Mouse (Mus musculus) cortical plate, adult 2 months (tissue): ENCODE results near the gene Gm42688.

Experiments
- CTCF ChIP-seq: fragments of 200-500 bp; IDR thresholded peaks from 2 replicates; pipeline ENCODE4 v1.5.1; 2011; ENCODE audit warnings: mild to moderate bottlenecking, control low read depth, low read length; ENCODE audit not compliant: insufficient read depth; ENCODE audit errors: extremely low read depth
- POLR2A ChIP-seq: fragments of 200-500 bp; IDR thresholded peaks from 2 replicates; pipeline ENCODE4 v1.6.1; 2011; ENCODE audit warnings: mild to moderate bottlenecking, low read length, control low read depth; ENCODE audit not compliant: insufficient read depth; ENCODE audit errors: extremely low read depth

DNA sequence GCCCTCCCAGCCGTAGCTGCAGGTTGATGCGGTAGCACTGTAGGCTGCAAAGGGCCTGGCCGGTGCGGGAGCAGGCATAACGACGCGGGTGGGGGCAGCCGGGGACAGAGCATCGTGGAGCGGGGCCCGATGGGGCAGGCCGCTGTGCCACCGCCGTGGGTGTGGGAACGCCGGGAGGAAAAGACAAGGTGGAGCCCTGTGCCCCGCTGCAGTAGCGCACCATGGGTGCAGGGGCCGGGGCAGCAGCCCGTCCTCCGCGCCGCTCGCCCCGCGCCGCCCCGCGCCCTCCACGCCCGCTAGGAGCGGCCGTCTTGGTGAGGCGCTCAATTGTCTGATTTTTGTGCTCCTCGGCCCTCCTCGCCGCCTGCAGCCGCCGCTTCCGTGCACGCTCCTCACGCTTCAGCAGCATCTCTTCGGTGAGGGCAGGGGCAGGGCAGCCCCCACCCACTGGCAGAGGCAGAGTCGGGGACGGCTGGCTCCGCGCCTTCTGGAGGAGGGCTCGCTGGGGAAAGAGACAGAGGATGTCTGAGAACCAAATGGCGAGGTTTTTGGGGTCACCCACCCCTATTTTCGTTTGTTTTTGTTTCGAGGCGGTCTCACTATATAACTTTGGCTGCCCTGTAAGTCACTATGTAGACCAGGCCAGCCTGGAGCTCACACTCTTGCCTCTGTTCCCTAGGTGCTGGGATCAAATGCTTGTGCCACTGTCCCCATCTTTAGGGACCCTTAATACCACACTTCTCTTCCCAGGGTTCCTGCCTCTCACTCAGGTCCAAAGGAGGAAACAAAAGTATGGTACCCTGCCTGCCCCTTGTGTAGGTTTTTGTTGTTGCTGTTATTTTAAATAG lies 20.7 kb downstream of the Gm42688 start:
- TF ChIP-seq CTCF: no peak
- TF ChIP-seq POLR2A: no peak
